Mouse (Mus musculus) stomach, postnatal 0 days (tissue): ENCODE measurements around the gene Pcif1.

Experiments used
- CTCF ChIP-seq: IDR thresholded peaks from 2 replicates; pipeline ENCODE4 v1.5.1; 2016; ENCODE audit warnings: antibody characterized with exemption, low read depth, mild to moderate bottlenecking, moderate library complexity
- EP300 ChIP-seq: optimal IDR thresholded peaks from 2 replicates; pipeline ENCODE3; 2016; ENCODE audit warnings: antibody characterized with exemption

DNA sequence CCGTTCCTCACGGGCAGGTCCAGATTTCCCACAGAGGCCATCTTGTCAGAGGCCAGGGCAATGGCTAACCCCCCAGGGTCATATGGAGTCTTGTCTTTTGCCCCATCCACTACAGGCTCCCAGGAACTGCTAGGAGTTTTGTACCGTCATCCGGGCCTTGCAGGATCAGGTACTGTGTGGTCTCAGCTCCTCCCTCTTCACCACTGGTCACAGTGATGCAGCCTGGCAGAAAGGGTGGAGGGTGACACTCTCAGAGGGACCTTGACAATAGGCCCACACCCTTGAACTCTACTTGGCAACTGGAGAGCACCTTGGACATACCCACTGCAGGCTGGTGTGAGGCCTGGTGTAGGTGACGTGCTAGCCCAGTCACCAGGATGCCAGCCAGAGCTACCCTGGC, 28.9 kb downstream of the Pcif1 start:
- TF ChIP-seq CTCF = no peak
- no peak for TF ChIP-seq EP300
